Mouse (Mus musculus): ENCODE results near the gene Socs7.

The Socs7 gene

GRCm38 (mm10) chr11:97389127-97389526, 26.8 kb downstream of the Socs7 start:
- DNase-seq (ENCODE audit: low spot score), result no peak

GRCm38 (mm10) chr11:97393658-97394057, 31.3 kb downstream of the Socs7 start:
- DNase-seq (ENCODE audit: low spot score), result no peak

- DNase-seq (ENCODE audit: low spot score), result no peak
These were observed 31.8 kb downstream of the Socs7 start for GRCm38 (mm10) chr11:97394146-97394545.

- DNase-seq (ENCODE audit: low spot score), result no peak
These were observed 36.2 kb downstream of the Socs7 start for GRCm38 (mm10) chr11:97398506-97398905.

- peak; percentile 55 for DNase-seq (ENCODE audit: low spot score)
These were observed 37.8 kb downstream of the Socs7 start for GRCm38 (mm10) chr11:97399958-97400710.

- DNase-seq (ENCODE audit: low spot score), result no peak
These were observed 38.7 kb downstream of the Socs7 start for GRCm38 (mm10) chr11:97401082-97401481.

- no peak for DNase-seq (ENCODE audit: low spot score)
These were observed 39.5 kb downstream of the Socs7 start for GRCm38 (mm10) chr11:97401686-97402435.

- no peak for DNase-seq (ENCODE audit: low spot score)
These were observed 40.4 kb downstream of the Socs7 start for GRCm38 (mm10) chr11:97402746-97403145.

- DNase-seq (ENCODE audit: low spot score), result no peak
These were observed 41.3 kb downstream of the Socs7 start for GRCm38 (mm10) chr11:97403614-97404183.

GRCm38 (mm10) chr11:97404184-97404760, 41.9 kb downstream of the Socs7 start:
- DNase-seq (ENCODE audit: low spot score), result no peak

- no peak for DNase-seq (ENCODE audit: low spot score)
These were observed 42.4 kb downstream of the Socs7 start for GRCm38 (mm10) chr11:97404761-97405190.

GRCm38 (mm10) chr11:97406094-97406951, 44.0 kb downstream of the Socs7 start:
- DNase-seq (ENCODE audit: low spot score), result no peak

- no peak for DNase-seq (ENCODE audit: low spot score)
These were observed 45.1 kb downstream of the Socs7 start for GRCm38 (mm10) chr11:97407456-97407855.

GRCm38 (mm10) chr11:97408171-97408570, 45.8 kb downstream of the Socs7 start:
- DNase-seq (ENCODE audit: low spot score), result peak; percentile 61

GRCm38 (mm10) chr11:97410958-97411357, 48.6 kb downstream of the Socs7 start:
- DNase-seq (ENCODE audit: low spot score), result no peak

- DNase-seq (ENCODE audit: low spot score), result no peak
These were observed 49.8 kb downstream of the Socs7 start for GRCm38 (mm10) chr11:97412117-97412516.

- no peak for DNase-seq (ENCODE audit: low spot score)
These were observed 50.5 kb downstream of the Socs7 start for GRCm38 (mm10) chr11:97412808-97413347.

- DNase-seq (ENCODE audit: low spot score), result no peak
These were observed 53.0 kb downstream of the Socs7 start, which contains the start of gene Arhgap23 for GRCm38 (mm10) chr11:97415330-97415711. TSS of gene Arhgap23 (plus strand) at chr11:97415533.

- DNase-seq (ENCODE audit: low spot score), result no peak
These were observed 53.6 kb downstream of the Socs7 start for GRCm38 (mm10) chr11:97415712-97416636.

- no peak for DNase-seq (ENCODE audit: low spot score)
These were observed 54.3 kb downstream of the Socs7 start for GRCm38 (mm10) chr11:97416637-97417035.
